Mouse (Mus musculus): ENCODE results near the gene Kdm1a.

- TF ChIP-seq CTCF (IDR thresholded peaks at IDR 0.05; ENCODE audit: low read depth, low read length) (no peak), POLR2A (IDR thresholded peaks at IDR 0.05; ENCODE audit: borderline replicate concordance, low read depth, low read length) (no peak)
These were observed 15.2 kb downstream of the Kdm1a start for GRCm38 (mm10) chr4:136587221-136587827.

Measured in bone marrow macrophage, adult 2 months (primary cell).